Mouse (Mus musculus): ENCODE measurements around the gene Tle4. TPM values are rescaled to one million over a fixed set of nuclear protein-coding genes. Genes with fewer than 3 reads are reported as not detected.
A peak's percentile ranks its signal among the peaks of the same experiment; 100 is the strongest.

Tle4 gene
- total and polyA plus RNA-seq, 2 experiments, result 5.4 to 5.5 TPM

GRCm38 (mm10) chr19:14468733-14469132, 129.1 kb downstream of the Tle4 start:
- Histone ChIP-seq H3K4me1 (ENCODE audit: control insufficient read depth, insufficient read depth, low read length) (no peaks in the 10 kb centered on the region), H3K9ac (ENCODE audit: low read depth, low read length) (no peak overlapping the region), H3K36me3 (ENCODE audit: control insufficient read depth, insufficient read depth, low read length) (peaks cover 26% of the 10 kb centered on the region), H3K79me2 (ENCODE audit: control insufficient read depth, insufficient read depth, low read length) (no peaks in the 10 kb centered on the region), H3K27ac (replicated peaks; ENCODE audit: insufficient read depth, low read depth, low read length) (no peak overlapping the region), H3K4me3 (ENCODE audit: insufficient read depth, low read depth, low read length) (no peak overlapping the region), H3K27me3 (ENCODE audit: control insufficient read depth, insufficient read depth, low read length) (no peaks in the 10 kb centered on the region)
- 95% methylated on average over 2 of the region's 2 CpGs for WGBS
- no peak for DNase-seq (ENCODE audit: extremely low read depth, low read depth, low spot score)
- TF ChIP-seq CTCF (IDR thresholded peaks at IDR 0.05; ENCODE audit: low read depth, low read length) (no peak), POLR2A (IDR thresholded peaks at IDR 0.05; ENCODE audit: extremely low read depth, insufficient read depth, low read length) (no peak)

GRCm38 (mm10) chr19:14466020-14466419, 131.8 kb downstream of the Tle4 start:
- no peaks in the 10 kb centered on the region for H3K27me3 ChIP-seq (ENCODE audit: control insufficient read depth, insufficient read depth, low read length)
- H3K9ac ChIP-seq (ENCODE audit: low read depth, low read length), result no peak overlapping the region
- no peaks in the 10 kb centered on the region for H3K4me1 ChIP-seq (ENCODE audit: control insufficient read depth, insufficient read depth, low read length)
- no peaks in the 10 kb centered on the region for H3K79me2 ChIP-seq (ENCODE audit: control insufficient read depth, insufficient read depth, low read length)
- no peak overlapping the region for H3K27ac ChIP-seq (replicated peaks; ENCODE audit: insufficient read depth, low read depth, low read length)
- 92% methylated on average over 8 of the region's 8 CpGs for WGBS
- DNase-seq (ENCODE audit: extremely low read depth, low read depth, low spot score), result no peak
- no peak for TF ChIP-seq POLR2A (IDR thresholded peaks at IDR 0.05; ENCODE audit: extremely low read depth, insufficient read depth, low read length)
- TF ChIP-seq CTCF (IDR thresholded peaks at IDR 0.05; ENCODE audit: low read depth, low read length), result no peak
- H3K4me3 ChIP-seq (ENCODE audit: insufficient read depth, low read depth, low read length), result no peak overlapping the region
- peaks cover 43% of the 10 kb centered on the region for H3K36me3 ChIP-seq (ENCODE audit: control insufficient read depth, insufficient read depth, low read length)

GRCm38 (mm10) chr19:14463281-14464079, 134.4 kb downstream of the Tle4 start:
- Histone ChIP-seq H3K36me3 (ENCODE audit: control insufficient read depth, insufficient read depth, low read length) (peaks cover 45% of the 10 kb centered on the region), H3K27ac (replicated peaks; ENCODE audit: insufficient read depth, low read depth, low read length) (no peak overlapping the region), H3K27me3 (ENCODE audit: control insufficient read depth, insufficient read depth, low read length) (no peaks in the 10 kb centered on the region), H3K4me1 (ENCODE audit: control insufficient read depth, insufficient read depth, low read length) (no peaks in the 10 kb centered on the region), H3K79me2 (ENCODE audit: control insufficient read depth, insufficient read depth, low read length) (no peaks in the 10 kb centered on the region), H3K4me3 (ENCODE audit: insufficient read depth, low read depth, low read length) (no peak overlapping the region), H3K9ac (ENCODE audit: low read depth, low read length) (no peak overlapping the region)
- TF ChIP-seq POLR2A (IDR thresholded peaks at IDR 0.05; ENCODE audit: extremely low read depth, insufficient read depth, low read length), result no peak
- no peak for TF ChIP-seq CTCF (IDR thresholded peaks at IDR 0.05; ENCODE audit: low read depth, low read length)
- no peak for DNase-seq (ENCODE audit: extremely low read depth, low read depth, low spot score)
- 94% methylated on average over 5 of the region's 5 CpGs for WGBS

DNA sequence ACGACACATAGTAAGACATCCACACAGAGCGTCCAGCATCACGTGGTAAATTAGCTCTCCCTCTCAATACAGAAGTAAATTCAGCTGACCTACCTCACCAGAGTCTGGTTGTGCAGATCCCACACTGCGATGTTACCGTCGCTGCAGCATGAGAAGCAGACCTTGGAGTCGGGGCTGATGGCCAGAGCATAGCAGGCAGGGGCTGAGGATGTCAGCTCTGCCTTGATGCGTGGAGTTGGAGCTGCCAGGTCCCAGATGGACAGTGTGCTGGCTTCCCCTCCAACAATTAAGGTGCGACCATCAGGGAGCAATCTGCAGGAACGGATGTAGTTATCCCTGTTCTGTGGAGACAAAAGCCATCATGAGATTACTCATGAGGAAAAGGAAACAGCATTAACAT, 144.4 kb downstream of the Tle4 start:
- TF ChIP-seq CTCF (IDR thresholded peaks at IDR 0.05; ENCODE audit: low read depth, low read length) (no peak), POLR2A (IDR thresholded peaks at IDR 0.05; ENCODE audit: extremely low read depth, insufficient read depth, low read length) (no peak)
- peaks cover 40% of the 10 kb centered on the region for H3K36me3 ChIP-seq (ENCODE audit: control insufficient read depth, insufficient read depth, low read length)
- no peaks in the 10 kb centered on the region for H3K27me3 ChIP-seq (ENCODE audit: control insufficient read depth, insufficient read depth, low read length)
- H3K4me1 ChIP-seq (ENCODE audit: control insufficient read depth, insufficient read depth, low read length), result no peaks in the 10 kb centered on the region
- no peak for DNase-seq (ENCODE audit: extremely low read depth, low read depth, low spot score)
- no peak overlapping the region for H3K27ac ChIP-seq (replicated peaks; ENCODE audit: insufficient read depth, low read depth, low read length)
- 95% methylated on average over 10 of the region's 10 CpGs for WGBS
- no peak overlapping the region for H3K4me3 ChIP-seq (ENCODE audit: insufficient read depth, low read depth, low read length)
- H3K79me2 ChIP-seq (ENCODE audit: control insufficient read depth, insufficient read depth, low read length), result no peaks in the 10 kb centered on the region
- no peak overlapping the region for H3K9ac ChIP-seq (ENCODE audit: low read depth, low read length)

- H3K9ac ChIP-seq (ENCODE audit: low read depth, low read length), result no peak overlapping the region
- no peaks in the 10 kb centered on the region for H3K27me3 ChIP-seq (ENCODE audit: control insufficient read depth, insufficient read depth, low read length)
- no peak overlapping the region for H3K4me3 ChIP-seq (ENCODE audit: insufficient read depth, low read depth, low read length)
- no peaks in the 10 kb centered on the region for H3K4me1 ChIP-seq (ENCODE audit: control insufficient read depth, insufficient read depth, low read length)
- no peaks in the 10 kb centered on the region for H3K79me2 ChIP-seq (ENCODE audit: control insufficient read depth, insufficient read depth, low read length)
- TF ChIP-seq POLR2A (IDR thresholded peaks at IDR 0.05; ENCODE audit: extremely low read depth, insufficient read depth, low read length) (no peak), CTCF (IDR thresholded peaks at IDR 0.05; ENCODE audit: low read depth, low read length) (no peak)
- no peak for DNase-seq (ENCODE audit: extremely low read depth, low read depth, low spot score)
- H3K27ac ChIP-seq (replicated peaks; ENCODE audit: insufficient read depth, low read depth, low read length), result no peak overlapping the region
- H3K36me3 ChIP-seq (ENCODE audit: control insufficient read depth, insufficient read depth, low read length), result peaks cover 37% of the 10 kb centered on the region
- WGBS, result 94% methylated on average over 6 of the region's 6 CpGs
Observed at GRCm38 (mm10) chr19:14451329-14451728, 146.5 kb downstream of the Tle4 start.

DNA sequence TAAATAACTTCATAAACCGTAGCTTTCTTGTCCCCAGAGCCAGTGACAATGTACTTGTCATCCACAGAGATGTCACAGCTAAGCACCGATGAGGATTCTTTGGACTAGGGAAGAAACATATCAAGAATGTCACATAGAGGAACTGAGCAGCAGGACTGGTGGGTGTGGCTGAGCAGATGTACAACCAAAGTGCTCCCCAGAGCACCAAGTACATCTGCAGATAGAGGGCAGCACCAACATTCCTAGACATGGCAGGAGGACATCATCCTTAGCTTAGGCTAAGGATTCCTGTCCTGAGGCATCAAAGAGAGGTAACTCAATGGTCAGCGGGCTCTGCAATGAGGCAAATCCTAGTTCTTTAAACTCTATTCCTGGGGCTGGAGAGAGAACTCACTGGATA, 148.1 kb downstream of the Tle4 start:
- Histone ChIP-seq H3K4me1 (ENCODE audit: control insufficient read depth, insufficient read depth, low read length) (no peaks in the 10 kb centered on the region), H3K27me3 (ENCODE audit: control insufficient read depth, insufficient read depth, low read length) (no peaks in the 10 kb centered on the region), H3K27ac (replicated peaks; ENCODE audit: insufficient read depth, low read depth, low read length) (no peak overlapping the region), H3K9ac (ENCODE audit: low read depth, low read length) (no peak overlapping the region), H3K79me2 (ENCODE audit: control insufficient read depth, insufficient read depth, low read length) (no peaks in the 10 kb centered on the region), H3K36me3 (ENCODE audit: control insufficient read depth, insufficient read depth, low read length) (peaks cover 34% of the 10 kb centered on the region), H3K4me3 (ENCODE audit: insufficient read depth, low read depth, low read length) (no peak overlapping the region)
- peak; percentile 40 for DNase-seq (ENCODE audit: extremely low read depth, low read depth, low spot score)
- TF ChIP-seq CTCF (IDR thresholded peaks at IDR 0.05; ENCODE audit: low read depth, low read length) (peak; percentile 38; the same call in 1 of the 2 replicates), POLR2A (IDR thresholded peaks at IDR 0.05; ENCODE audit: extremely low read depth, insufficient read depth, low read length) (no peak)
- 92% methylated on average over 3 of the region's 3 CpGs for WGBS
